Mouse (Mus musculus) small intestine, adult 2 months (tissue): ENCODE measurements around the gene Iqcn.

Source experiments
- CTCF ChIP-seq: fragments of 200-500 bp; IDR thresholded peaks from 2 replicates; pipeline ENCODE4 v1.5.1; 2012; ENCODE audit warnings: low read depth, mild to moderate bottlenecking, control low read depth, inconsistent platforms, low read length, moderate library complexity, mixed read lengths; ENCODE audit not compliant: insufficient replicate concordance, insufficient read length; ENCODE audit errors: extremely low read depth
- POLR2A ChIP-seq: fragments of 200-500 bp; IDR thresholded peaks from 2 replicates; pipeline ENCODE4 v1.6.1; 2012; ENCODE audit warnings: low read depth, mild to moderate bottlenecking, control low read depth, inconsistent platforms, low read length, moderate library complexity

DNA sequence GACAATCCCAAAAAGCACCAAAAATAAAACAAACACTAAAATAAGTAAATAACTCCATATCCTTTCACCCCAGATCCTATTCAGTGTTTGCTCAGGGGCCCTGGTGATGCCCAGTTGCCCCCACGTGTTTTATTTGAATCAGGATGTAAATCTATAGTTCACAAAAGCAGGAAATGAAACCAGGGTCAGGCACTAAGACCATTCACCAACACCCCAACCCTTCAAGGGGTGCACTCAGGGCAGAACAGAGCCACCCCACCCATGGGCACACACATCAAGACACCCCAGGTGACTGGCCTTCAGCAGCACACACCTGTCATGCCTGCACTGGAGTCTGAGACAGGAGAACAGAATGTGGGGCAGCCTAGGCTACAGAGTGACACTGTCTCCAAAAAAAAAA, 49.1 kb upstream of the Iqcn start:
- no peak for TF ChIP-seq POLR2A
- TF ChIP-seq CTCF, result no peak
